Mouse (Mus musculus) lung, postnatal 0 days (tissue): Measurements from ENCODE around the gene Lrit3.

Experiments used
- CTCF ChIP-seq: IDR thresholded peaks from 2 replicates; pipeline ENCODE4 v1.5.1; 2016; ENCODE audit warnings: antibody characterized with exemption, mild to moderate bottlenecking
- EP300 ChIP-seq: IDR thresholded peaks from 2 replicates; pipeline ENCODE4 v1.6.1; 2016; ENCODE audit warnings: antibody characterized with exemption, mild to moderate bottlenecking, control low read depth

DNA sequence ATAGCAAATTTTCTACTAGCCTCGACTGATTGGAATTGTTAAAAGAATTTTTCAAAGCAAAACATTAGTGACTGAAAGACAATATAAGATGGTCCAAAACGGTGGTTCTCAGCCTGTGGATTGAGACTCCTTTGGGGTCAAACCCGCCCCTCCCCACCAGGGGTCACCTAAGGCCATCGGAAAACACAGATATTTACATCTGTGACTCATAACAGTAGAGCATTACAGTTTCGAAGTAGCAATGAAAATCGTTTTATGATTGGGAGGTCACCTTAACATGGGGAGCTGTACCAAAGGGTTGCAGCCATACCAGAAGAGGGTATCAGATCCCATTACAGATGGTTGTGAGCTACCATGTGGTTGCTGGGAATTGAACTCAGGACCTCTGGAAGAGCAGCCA, 32.6 kb downstream of the Lrit3 start:
- TF ChIP-seq CTCF, result no peak
- no peak for TF ChIP-seq EP300
